Mouse (Mus musculus): Measurements from ENCODE around the gene Hnrnpdl.

Hnrnpdl gene

DNA sequence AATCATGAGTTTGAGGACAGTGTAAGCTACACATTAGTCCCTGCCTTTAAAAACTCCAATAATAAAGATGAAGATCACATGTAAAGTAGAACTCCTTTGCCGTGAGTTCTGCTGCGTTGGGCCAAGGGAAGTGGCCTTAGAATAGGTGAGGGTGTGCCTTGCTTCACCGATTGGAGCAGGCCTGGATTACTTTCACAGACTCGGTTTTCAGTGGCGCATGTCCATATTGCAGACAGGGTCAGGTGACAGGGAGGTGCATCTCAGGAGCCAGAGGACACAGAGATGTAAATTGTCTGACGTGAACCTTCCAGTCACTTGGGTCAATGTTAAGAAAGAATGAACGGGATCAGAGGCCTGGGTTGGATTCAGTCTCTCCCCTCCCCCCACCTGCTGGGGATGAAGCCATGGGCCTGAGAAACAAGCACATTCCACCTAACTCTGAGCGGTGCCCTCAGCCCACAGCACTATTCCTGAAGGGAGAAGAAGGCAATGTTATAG is 7.7 kb upstream of the Hnrnpdl start:
- no peak for DNase-seq (ENCODE audit: low spot score in 2 of 2)

DNA sequence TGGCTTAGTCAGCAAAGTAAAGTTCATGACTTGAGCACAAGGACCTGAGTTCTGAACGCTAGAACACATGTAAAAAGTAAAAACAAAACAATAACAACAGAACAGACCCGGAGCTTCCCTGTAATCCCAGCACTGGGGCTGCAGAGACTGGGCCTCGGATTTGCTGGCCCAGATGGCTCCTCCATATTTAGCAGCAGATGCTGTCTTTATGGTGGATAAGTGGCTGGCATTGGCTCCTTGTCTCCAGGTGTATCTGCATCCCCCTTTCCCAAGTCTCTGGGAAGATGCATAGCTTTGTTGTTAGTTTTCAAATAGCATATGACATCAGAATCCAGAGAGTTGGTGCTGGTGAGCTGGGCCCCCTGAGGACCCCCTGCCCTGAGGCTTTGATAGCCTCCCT is 6.6 kb upstream of the Hnrnpdl start:
- no peak for DNase-seq (ENCODE audit: low spot score in 2 of 2)

DNA sequence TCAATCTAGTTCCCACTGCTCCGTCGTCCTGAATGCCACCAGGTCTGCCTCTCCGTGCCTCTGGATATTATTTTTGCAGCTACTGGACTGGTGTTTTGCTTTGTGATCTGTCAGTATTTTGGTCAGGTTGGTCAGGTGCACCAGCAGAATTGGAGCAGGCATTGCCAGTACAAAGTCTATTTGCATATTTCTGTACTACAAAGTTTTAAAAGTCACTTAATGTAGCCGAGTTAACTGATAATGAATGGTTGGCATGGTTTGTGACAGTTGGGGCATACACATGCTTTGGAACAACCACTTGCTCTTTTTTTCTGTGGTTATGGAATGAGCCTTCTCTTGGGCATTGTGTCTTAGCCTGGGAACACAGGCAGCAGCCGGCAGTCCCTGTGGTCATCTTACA is 5.2 kb upstream of the Hnrnpdl start:
- no peak for DNase-seq (ENCODE audit: low spot score in 2 of 2)

DNA sequence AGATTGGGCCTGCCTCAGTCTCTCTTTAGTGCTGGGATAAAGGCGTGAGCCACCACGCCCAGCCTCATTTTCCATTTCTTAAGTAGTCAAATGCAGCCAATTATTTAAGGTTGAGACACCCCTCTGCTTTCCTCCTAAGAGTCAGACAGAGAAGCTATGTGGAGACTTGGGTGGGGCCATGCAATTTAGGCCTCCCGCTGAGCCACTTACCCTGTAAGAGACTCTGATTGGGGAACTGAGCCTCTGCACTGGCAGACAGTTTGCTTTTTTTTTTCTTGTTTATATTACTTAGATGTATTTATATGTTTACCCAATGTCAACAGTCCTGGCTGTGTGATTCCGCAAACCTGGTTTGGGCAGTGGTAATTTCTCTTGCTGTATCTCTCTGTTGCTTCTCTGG is 4.6 kb upstream of the Hnrnpdl start:
- DNase-seq (ENCODE audit: low spot score in 2 of 2): no peak

DNA sequence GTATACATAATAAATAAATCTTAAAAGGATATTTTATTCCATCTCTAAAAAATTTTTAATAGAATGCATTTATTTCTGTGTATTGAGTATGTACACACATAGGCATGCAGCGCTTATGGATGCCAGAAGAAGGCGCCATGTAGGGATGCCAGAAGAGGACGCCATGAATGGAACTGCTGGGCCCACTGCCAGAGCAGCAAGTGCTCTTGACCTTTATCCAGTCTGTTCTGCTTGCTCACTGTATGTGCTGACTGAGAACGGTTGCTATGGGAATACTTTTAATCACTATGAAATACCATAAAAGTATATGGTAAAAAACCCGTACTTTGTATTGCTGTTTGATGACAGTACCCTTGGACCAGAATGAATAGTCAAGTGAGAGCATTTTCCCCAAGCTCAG is 3.9 kb upstream of the Hnrnpdl start:
- DNase-seq (ENCODE audit: low spot score in 2 of 2): peak in 1 of 2 experiments; percentile 41

DNA sequence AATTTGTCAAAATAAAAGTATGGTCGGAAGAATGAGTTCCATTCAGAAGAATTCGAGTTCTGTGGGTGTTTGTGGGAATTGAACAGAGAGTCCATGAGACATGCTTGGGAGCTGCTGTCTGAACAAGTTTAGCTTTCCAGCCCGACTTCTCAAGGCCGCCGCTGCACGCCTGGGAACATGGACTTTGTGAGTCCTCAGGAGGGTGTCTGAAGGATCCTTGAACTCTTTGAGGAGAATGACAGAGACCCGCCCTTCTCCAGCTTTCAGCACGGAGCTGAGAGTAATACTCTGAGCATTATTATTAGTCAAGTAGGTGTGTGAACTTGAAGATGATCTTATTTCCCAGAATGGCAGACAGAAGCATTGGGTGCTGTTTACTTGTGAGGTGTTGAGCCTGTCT is 3.0 kb upstream of the Hnrnpdl start:
- DNase-seq (ENCODE audit: low spot score in 2 of 2): no peak

DNA sequence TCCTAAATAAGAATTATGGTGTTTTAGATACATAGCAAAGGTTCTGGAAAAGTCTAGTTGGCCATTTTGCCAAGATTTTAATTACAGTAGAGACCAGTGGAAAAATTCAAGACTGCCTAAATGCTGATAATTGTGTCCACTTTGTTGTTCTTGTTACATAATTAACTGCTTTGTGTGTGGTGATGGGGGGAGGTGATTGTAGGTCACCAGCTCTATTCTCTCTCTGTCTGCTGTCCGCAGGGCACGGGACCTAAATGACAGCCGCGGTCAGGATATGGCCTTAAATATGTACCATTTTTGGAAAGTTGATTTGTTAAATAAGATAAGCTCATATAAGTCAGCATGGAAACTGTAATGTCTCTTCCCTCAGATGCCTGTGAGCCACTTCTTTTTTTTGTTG is 1.8 kb upstream of the Hnrnpdl start:
- DNase-seq (ENCODE audit: low spot score in 2 of 2): no peak

DNA sequence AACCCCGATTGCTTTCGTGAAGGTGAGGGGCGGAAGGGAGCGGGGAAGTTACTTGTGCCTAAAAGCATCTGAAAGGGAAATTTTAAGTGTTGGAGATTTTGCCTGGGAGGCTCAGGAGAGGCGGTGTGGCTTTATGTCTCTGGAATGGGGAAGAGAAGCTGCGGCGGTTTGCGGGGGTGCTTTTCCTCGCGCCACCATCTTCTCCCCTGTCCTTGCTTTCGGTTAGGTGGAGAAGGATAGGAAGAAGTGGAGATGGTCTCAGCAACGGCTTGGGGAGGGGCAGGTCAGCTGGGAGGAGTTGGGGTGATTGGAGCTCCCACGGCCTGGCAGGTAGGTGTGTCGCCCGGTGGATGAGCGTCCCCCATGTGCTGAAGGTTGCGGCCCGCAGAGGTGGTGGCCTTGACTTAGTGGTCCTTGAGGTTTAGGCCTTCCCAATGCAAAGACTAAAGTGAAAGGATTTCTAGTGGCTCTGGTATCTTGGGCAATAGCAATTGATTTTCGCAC is 869 bp upstream of the Hnrnpdl start:
- DNase-seq (ENCODE audit: low spot score in 2 of 2): peak; percentile 45 to 48

DNA sequence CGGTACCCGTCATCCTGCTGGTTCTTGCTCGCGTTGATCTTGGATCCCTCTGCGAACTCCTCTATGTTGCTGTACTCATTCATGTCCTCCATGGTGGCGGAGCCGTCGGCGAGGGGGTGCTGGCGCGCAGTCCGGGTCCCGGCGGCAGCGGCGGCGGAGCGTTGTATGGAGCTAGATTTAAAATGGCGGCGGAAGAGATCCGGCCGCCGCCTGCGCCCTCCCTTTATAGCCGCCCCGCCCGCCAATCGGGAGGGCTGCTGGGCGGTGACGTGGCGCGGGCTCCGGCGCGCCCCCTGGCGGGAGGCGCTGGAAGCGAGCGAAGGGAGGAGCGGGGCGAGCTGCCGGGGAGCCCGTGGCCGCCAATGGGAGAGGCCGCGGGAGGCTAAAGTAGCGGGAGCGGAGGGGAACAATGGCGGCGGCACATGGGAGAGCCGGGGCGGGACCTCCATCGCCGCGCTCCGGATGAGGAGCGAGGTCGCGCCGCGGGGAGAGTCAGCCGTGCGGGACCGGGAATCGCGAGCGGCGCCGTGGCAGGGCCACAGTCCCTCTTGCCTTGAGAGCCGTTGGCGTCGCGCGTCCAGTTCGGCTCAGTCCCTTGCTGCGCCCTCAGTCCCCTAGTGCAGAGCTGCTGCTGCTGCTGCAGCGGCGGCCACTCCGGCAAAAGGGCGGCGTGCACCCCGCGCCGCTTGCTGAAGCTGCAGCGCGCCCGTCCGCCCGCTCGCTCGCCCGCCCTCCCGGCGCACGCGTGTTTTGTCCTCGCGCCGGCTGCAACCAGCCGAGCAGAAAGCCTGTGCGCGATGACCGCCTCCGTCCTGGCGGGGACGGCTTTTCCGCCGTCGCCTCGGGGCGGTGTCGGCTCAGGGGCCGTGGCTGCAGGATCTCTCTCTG is 506 bp downstream of the Hnrnpdl start:
- peak; percentile 94 to 96 for DNase-seq (ENCODE audit: low spot score in 2 of 2)

DNA sequence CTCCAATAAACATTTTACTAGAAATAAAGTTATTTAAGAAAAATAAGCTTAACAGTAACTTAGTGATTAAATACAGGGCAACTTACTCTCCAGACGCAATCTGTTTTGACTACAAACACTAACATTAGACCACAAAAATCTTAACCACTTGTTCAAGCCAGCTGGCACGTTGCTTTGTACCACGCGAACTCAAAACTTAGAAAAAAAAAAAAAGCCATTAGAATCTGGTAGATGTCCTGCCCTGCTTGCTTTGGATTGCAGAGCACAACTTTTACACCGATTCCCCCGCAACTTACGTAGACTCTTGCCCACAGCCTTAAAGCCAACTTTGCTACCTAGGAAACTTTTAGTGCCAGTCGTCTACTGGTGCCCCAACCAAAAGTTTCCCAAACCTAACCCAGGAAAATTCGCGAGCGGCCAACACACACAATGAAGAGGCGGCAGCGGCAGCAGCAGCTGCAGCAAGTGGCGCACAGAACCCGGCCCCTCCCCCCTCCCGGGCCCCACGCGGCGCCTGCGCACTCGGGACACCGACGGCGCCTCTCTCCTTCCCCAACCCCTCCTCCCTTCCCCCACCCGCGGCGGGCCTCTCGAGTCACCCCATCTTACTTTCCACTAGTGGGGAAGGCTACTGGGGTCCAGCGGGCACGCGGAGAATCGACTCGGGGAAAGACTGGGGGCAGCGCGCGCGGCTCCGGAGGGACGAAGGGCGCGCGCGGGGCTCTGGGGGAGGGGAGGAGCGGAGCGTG is 1.3 kb downstream of the Hnrnpdl start:
- peak; percentile 81 to 85 for DNase-seq (ENCODE audit: low spot score in 2 of 2)

DNA sequence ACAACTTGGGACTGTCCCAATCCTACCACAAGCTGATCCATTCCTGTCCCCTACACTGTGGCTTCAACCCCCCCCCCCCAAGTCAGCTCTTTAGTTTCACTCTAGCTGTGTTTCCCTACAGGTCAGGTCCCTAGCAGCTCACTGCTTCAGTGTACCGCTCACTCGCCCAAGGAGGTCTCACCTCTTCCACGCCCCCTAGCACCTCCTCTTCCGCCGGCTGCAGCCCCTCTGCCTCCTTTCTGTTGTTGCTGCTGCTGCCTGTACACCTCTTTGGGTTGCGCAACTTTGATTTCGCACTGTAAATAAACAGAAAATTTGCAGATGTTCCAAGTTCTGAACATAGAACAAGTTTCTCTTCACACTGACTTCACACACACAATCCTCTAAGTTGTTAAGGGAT is 2.8 kb downstream of the Hnrnpdl start:
- no peak for DNase-seq (ENCODE audit: low spot score in 2 of 2)

DNA sequence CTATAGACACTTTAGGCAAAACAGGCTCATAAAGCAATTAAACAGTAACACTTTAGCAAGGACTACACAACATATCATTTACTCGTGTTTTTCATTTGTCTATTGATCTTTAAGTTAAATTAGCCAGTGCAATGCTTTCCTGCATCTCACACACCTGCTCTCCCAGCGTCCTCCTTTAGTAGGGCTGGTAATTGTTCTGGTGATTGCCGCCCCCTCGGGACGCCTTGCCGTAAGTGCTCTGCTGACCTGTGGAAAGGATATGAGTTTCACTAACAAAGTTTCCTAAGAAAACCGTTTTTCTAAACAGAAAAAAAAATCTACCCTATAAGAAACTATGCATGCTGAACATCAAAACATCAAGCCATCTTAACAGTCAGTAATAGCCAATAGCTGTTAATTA is 3.5 kb downstream of the Hnrnpdl start:
- no peak for DNase-seq (ENCODE audit: low spot score in 2 of 2)

DNA sequence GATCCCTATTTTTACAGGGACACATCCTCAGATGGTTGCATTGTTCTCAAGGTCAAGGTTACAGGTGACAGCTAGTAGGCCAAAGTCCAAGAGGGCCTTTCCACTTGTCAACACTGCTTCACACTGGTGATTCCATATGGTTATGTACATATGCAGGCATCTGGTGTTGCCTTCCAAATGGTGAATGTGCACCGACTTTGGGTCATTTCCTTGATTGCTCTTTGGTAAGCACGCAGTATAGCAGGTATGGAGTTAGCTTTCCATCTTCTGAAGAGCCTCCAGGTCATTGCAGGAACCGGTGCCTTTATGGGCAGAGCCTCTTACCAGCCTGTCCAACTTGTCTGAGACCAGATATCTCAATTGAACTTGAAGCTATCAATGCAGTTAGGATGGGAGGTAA is 6.8 kb downstream of the Hnrnpdl start:
- DNase-seq (ENCODE audit: low spot score in 2 of 2): no peak

DNA sequence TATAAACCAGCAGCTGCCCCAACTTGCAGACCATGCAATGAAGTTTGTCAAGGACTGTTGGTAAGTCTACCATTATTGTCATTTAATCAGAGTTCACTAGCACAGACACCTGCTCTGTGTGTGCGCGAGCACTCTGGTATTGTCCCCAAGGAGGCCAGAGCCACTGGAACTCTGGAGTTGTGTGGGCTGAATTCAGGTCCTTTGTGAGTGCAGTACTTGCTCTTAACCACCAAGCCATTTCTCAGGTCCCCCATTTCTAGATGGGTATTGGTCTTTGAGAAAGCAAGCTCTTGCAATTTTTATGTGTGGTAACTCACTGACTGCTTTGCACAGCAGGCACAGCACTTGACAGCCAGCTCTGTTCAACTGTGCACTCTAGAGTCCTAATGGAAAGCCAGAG is 7.4 kb downstream of the Hnrnpdl start:
- no peak for DNase-seq (ENCODE audit: low spot score in 2 of 2)

DNA sequence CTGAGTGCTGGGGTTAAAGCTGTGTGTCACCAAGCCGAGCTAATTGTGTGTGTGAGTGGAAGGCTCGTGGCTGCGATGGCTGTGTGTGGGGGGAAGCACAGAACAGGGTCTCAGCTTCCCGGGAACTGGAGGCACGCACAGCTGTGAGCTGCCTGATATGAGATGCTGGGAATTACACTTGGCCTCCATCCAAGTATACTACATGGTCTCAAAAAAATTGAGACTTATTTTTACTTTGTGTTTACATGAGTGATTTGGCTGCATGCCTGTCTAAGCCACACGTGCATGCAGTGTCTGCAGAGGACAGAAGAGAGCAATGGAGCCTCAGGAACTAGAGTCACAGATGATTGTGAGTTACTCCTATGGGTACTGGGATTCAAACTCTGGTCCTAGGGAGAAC is 9.4 kb downstream of the Hnrnpdl start:
- DNase-seq (ENCODE audit: low spot score in 2 of 2): peak; percentile 44 to 46

DNA sequence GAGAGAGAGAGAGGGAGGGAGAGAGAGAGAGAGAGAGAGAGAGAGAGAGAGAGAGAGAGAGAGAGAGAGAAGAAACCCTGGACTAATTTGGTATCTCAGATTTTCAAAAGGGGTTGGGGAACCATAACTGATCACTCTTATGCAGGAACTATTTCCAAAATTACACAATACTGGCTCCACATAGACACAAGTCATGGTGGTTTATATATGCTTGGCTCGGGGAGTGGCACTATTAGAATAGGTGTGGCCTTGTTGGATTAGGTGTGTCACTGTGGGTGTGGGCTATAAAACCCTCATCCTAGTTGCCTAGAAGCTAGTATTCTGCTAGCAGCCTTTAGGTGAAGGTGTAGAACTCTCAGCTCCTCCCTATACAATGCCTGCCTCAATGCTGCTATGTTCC is 14.6 kb downstream of the Hnrnpdl start:
- DNase-seq (ENCODE audit: low spot score in 2 of 2): no peak

DNA sequence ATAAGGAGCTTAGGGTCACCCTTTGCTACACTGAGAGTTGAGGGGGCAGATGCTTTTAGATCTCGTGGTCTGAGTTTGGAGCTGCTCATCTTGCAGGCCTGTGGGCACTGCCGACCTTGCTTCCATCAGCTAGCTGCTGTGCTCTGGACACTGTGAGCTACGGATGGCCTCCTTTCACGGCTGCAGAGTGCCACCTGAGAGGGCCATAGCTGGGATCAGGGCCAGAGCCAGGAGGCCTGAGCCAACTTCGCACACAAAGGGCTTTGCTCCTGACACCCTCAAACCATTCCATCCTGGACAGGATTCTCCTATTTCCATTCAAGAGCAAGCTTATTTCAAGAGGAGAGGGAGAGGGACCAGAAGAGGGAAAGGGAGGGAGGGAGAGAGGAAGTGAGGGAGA is 15.1 kb downstream of the Hnrnpdl start:
- DNase-seq (ENCODE audit: low spot score in 2 of 2): no peak

DNA sequence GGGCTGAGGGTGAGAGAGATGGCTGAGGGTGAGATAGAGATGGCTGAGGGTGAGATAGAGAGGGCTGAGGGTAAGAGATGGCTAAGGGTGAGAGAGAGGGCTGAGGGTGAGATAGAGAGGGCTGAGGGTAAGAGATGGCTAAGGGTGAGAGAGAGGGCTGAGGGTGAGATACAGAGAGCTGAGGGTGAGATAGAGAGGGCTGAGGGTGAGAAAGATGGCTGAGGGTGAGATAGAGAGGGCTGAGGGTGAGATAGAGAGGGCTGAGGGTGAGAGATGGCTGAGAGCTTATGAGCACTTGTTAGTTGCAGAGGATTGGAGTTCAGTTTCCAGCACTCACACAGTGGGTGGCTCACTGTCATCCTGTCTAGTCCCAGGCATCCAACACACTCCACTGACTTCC is 19.4 kb downstream of the Hnrnpdl start:
- DNase-seq (ENCODE audit: low spot score in 2 of 2): no peak

DNA sequence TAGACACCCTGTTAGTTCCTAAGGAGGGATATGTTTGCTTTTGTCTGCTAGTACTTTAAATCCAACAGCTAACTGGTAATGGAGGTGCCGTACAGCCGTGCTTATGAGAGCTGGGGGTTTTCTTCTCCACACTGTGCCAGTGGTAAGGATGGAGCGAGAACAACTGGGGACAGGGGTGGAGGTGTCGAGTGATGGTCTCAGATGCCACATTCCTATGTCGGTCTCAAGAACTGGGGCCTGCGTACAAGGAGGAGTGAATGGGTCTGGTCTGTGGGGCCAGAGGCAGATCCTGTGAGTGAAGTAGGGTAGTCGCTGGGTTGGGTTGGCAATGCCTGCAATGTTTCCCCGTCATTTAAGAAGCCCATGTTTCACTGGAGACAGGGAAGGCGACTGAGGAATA is 26.9 kb downstream of the Hnrnpdl start:
- DNase-seq (ENCODE audit: low spot score in 2 of 2): no peak

DNA sequence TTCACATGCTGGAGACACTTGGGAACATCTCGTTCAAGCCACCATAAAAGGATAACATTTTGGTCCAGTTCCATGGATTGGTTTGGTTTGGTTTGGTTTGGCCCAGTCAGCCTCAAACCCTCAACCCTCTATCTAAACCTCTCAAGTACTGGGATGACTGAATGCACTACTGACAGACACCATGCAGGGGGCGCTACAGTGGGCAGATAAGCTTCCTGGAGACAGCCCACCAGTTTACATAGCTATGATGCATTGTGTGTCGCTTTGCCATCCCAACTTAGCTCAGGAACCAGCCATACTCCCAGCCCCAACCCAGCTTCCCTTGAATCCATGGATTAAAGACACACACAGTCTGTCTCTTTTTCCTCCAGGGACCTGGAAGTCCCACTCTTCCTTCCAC is 31.0 kb downstream of the Hnrnpdl start:
- no peak for DNase-seq (ENCODE audit: low spot score in 2 of 2)

DNA sequence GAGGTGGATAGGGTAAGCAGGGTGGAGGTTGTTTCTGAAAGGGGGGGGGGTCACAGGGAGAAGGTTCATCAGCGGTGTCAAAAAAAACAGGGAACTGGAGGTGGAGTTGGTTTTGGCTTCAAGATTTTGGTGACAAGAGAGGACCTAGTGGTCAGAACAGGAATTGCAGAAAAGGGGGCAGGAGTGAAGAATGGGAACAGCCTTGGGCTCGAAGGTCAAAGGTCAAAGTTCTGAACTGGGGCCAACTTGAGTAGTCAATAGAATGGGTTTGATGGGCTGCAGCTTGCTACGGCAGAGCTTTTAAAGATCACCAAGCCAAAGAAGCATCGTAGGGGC is 32.5 kb downstream of the Hnrnpdl start:
- DNase-seq (ENCODE audit: low spot score in 2 of 2): no peak

DNA sequence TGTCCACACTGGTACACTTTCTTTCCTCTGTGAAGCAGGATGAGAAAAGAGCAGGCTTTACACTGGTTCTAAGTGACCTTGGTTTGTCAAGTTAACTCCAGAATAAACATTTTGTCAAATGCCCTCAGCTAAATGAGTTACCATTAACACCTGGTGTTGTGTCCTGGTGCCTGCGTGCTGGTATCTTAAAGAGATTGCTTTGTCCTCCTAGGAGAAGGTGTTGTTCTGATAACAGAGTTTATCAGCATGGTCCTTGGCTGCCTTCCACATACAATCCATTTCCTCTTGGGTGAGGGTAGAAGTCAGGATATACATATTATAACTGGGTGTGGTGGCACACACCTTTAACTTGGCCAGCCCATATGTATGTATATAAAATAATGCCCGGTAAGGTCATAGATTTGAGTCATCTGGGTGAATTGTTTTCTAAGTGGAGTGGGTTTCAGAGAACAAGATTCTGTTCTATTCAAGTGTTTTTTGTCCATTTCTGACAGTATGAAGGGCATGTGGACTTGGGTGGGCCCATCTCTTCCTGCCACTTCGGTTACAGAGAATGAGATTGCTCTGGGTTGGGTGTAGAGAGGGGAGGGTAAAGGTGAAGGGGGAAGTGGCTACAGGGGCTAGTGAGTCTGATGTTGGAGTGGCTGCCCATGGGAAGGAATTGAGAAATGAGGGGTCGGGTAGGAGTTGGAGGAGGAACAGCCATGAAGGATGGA is 33.0 kb downstream of the Hnrnpdl start:
- DNase-seq (ENCODE audit: low spot score in 2 of 2): no peak
